Mouse (Mus musculus): Measurements from ENCODE around the gene Cutc.

Cutc gene

GRCm38 (mm10) chr19:43752489-43753225 lies at the start of gene Cutc, which contains the start of gene Cox15:
Gene Cutc (plus strand): TSS chr19:43752996.
Gene Cox15 (minus strand): TSS chr19:43753000.
- DNase-seq (ENCODE audit: low spot score in 2 of 2), result peak; percentile 91 to 96

- DNase-seq (ENCODE audit: low spot score in 2 of 2), result no peak
Measured at GRCm38 (mm10) chr19:43704211-43704610, 48.6 kb upstream of the Cutc start.

GRCm38 (mm10) chr19:43704787-43705497 lies 47.9 kb upstream of the Cutc start:
- DNase-seq (ENCODE audit: low spot score in 2 of 2), result no peak

GRCm38 (mm10) chr19:43708206-43708605 lies 44.6 kb upstream of the Cutc start:
- DNase-seq (ENCODE audit: low spot score in 2 of 2), result no peak

- DNase-seq (ENCODE audit: low spot score in 2 of 2), result no peak
Measured at GRCm38 (mm10) chr19:43709317-43709716, 43.5 kb upstream of the Cutc start.

GRCm38 (mm10) chr19:43711159-43711916 lies 41.5 kb upstream of the Cutc start:
- no peak for DNase-seq (ENCODE audit: low spot score in 2 of 2)

GRCm38 (mm10) chr19:43711971-43712370 lies 40.8 kb upstream of the Cutc start:
- no peak for DNase-seq (ENCODE audit: low spot score in 2 of 2)

- DNase-seq (ENCODE audit: low spot score in 2 of 2), result no peak
Measured at GRCm38 (mm10) chr19:43720061-43720460, 32.7 kb upstream of the Cutc start.

GRCm38 (mm10) chr19:43722891-43723290 lies 29.9 kb upstream of the Cutc start:
- no peak for DNase-seq (ENCODE audit: low spot score in 2 of 2)

- DNase-seq (ENCODE audit: low spot score in 2 of 2), result no peak
Measured at GRCm38 (mm10) chr19:43723501-43723900, 29.3 kb upstream of the Cutc start.

- DNase-seq (ENCODE audit: low spot score in 2 of 2), result no peak
Measured at GRCm38 (mm10) chr19:43724194-43724593, 28.6 kb upstream of the Cutc start.

- no peak for DNase-seq (ENCODE audit: low spot score in 2 of 2)
Measured at GRCm38 (mm10) chr19:43724821-43725220, 28.0 kb upstream of the Cutc start.

- DNase-seq (ENCODE audit: low spot score in 2 of 2), result no peak
Measured at GRCm38 (mm10) chr19:43726510-43727146, 26.2 kb upstream of the Cutc start.

- DNase-seq (ENCODE audit: low spot score in 2 of 2), result no peak
Measured at GRCm38 (mm10) chr19:43729296-43730036, 23.3 kb upstream of the Cutc start.

- DNase-seq (ENCODE audit: low spot score in 2 of 2), result no peak
Measured at GRCm38 (mm10) chr19:43730037-43730428, 22.8 kb upstream of the Cutc start.

GRCm38 (mm10) chr19:43731157-43731556 lies 21.6 kb upstream of the Cutc start:
- no peak for DNase-seq (ENCODE audit: low spot score in 2 of 2)

- no peak for DNase-seq (ENCODE audit: low spot score in 2 of 2)
Measured at GRCm38 (mm10) chr19:43738409-43738808, 14.4 kb upstream of the Cutc start.

GRCm38 (mm10) chr19:43743401-43743800 lies 9.4 kb upstream of the Cutc start:
- DNase-seq (ENCODE audit: low spot score in 2 of 2), result no peak

GRCm38 (mm10) chr19:43745740-43746139 lies 7.1 kb upstream of the Cutc start:
- DNase-seq (ENCODE audit: low spot score in 2 of 2), result no peak

GRCm38 (mm10) chr19:43747877-43748276 lies 4.9 kb upstream of the Cutc start:
- no peak for DNase-seq (ENCODE audit: low spot score in 2 of 2)

GRCm38 (mm10) chr19:43750008-43750407 lies 2.8 kb upstream of the Cutc start:
- DNase-seq (ENCODE audit: low spot score in 2 of 2), result no peak

All from frontal cortex, postnatal 10 days (tissue).